Comparison of ENCODE assay signal across 10 mouse cellular contexts in genomic region chr10:70081564-70082175, GRCm38 (mm10). TPM values are rescaled to one million over a fixed set of nuclear protein-coding genes. Genes with fewer than 3 reads are reported as not detected.
DNase-seq lines count a peak whose midpoint lies in the region; ATAC-seq lines count a peak whose summit lies in the region.
"Had no signal": no experiment of that assay in that cellular context is flagged by ENCODE, and none has a peak within 500 bp of the region (broad histone marks: within the 10 kb centered on the region; RNA-seq: fewer than 3 reads in every experiment).

No protein-coding gene starts in this region.

- intact Hi-C loops in left cerebral cortex, postnatal 14 days (cut with DNase I), result no loop called here

- H3K4me2 ChIP-seq in kidney, embryonic 16.5 days (replicated peaks; ENCODE audit: low read depth, low read length), result peak overlapping the region; percentile 30
- no peak overlapping the region for H3K4me2 ChIP-seq in neural tube, embryonic 15.5 days
- H3K4me2 ChIP-seq: limb, embryonic 12.5 days had no signal

- peak overlapping the region; percentile 36; the same call in 1 of the 2 replicates for H3K9ac ChIP-seq in kidney, embryonic 16.5 days (replicated peaks; ENCODE audit: low read length)
- no peak overlapping the region for H3K9ac ChIP-seq in neural tube, embryonic 15.5 days (replicated peaks)
- H3K9ac ChIP-seq: limb, embryonic 12.5 days had no signal

- peak overlapping the region; percentile 89 for H3K27ac ChIP-seq in kidney, embryonic 16.5 days (ENCODE audit: low read length)
- peak overlapping the region; percentile 28; the same call in 1 of the 2 replicates for H3K27ac ChIP-seq in neural tube, embryonic 15.5 days (replicated peaks)
- H3K27ac ChIP-seq: limb, embryonic 12.5 days had no signal

- peak overlapping the region; percentile 8; the same call in 1 of the 2 replicates for H3K4me3 ChIP-seq in kidney, embryonic 16.5 days (ENCODE audit: low read length)
- no peak overlapping the region for H3K4me3 ChIP-seq in neural tube, embryonic 15.5 days (replicated peaks)
- H3K4me3 ChIP-seq: limb, embryonic 12.5 days had no signal

- no peak for DNase-seq in kidney, adult 8-10 months
- DNase-seq in heart, adult 8-10 months (ENCODE audit: low spot score), result peak; percentile 11
- DNase-seq in kidney, postnatal 14 days, result peak; percentile 52
- no peak for DNase-seq in MN1 (ENCODE audit: low spot score)
- no peak for DNase-seq in left cerebral cortex, postnatal 14 days (ENCODE audit: low spot score in 2 of 2)

- ATAC-seq in kidney, embryonic 16.5 days (ENCODE audit: low FRiP score, low TSS enrichment), result peak; percentile 91
- no peak for ATAC-seq in neural tube, embryonic 15.5 days (ENCODE audit: low FRiP score)
- no peak for ATAC-seq in megakaryocyte, adult 5-6 weeks (ENCODE audit: poor library complexity, severe bottlenecking)
- ATAC-seq: activated CD4-positive, CD25-positive, alpha-beta regulatory T cell, adult 4 months had no signal

- H3K36me3 ChIP-seq in kidney, embryonic 16.5 days (ENCODE audit: insufficient read depth, low read length), result no peaks in the 10 kb centered on the region
- H3K36me3 ChIP-seq in neural tube, embryonic 15.5 days, result no peaks in the 10 kb centered on the region
- H3K36me3 ChIP-seq: limb, embryonic 12.5 days had no signal

- 9% methylated on average over 19 of the region's 19 CpGs for WGBS in kidney, embryonic 16.5 days
- WGBS in neural tube, embryonic 15.5 days, result 70% methylated on average over 19 of the region's 19 CpGs

- no peaks in the 10 kb centered on the region for H3K27me3 ChIP-seq in kidney, embryonic 16.5 days (ENCODE audit: insufficient read depth, low read length)
- no peaks in the 10 kb centered on the region for H3K27me3 ChIP-seq in neural tube, embryonic 15.5 days (replicated peaks)
- H3K27me3 ChIP-seq: limb, embryonic 12.5 days had no signal

- H3K9me3 ChIP-seq in kidney, embryonic 16.5 days (ENCODE audit: low read length), result no peaks in the 10 kb centered on the region
- no peaks in the 10 kb centered on the region for H3K9me3 ChIP-seq in neural tube, embryonic 15.5 days (replicated peaks)
- H3K9me3 ChIP-seq: limb, embryonic 12.5 days had no signal

- peaks cover 28% of the 10 kb centered on the region for H3K4me1 ChIP-seq in kidney, embryonic 16.5 days (ENCODE audit: insufficient read depth, low read length)
- peaks cover 13% of the 10 kb centered on the region for H3K4me1 ChIP-seq in neural tube, embryonic 15.5 days

RNA-seq across cellular contexts. Expression of gene Ccdc6, which starts 15.3 kb away (rescaled TPM):
- polyA plus RNA-seq in kidney, embryonic 16.5 days (2015; fragmentation: Nextera tagmentation; extraction: Ambion mirVana), result 18.3 and 22.4 TPM in 2 replicates
- 10 to 100 TPM; 23.3 to 28.6 (median 24.9) TPM for total RNA-seq in heart, adult 8-10 months (2022)
- 22.3 and 22.7 TPM in 2 replicates for polyA plus RNA-seq in neural tube, embryonic 15.5 days (2015; fragmentation: Nextera tagmentation; extraction: Ambion mirVana)
- total RNA-seq in megakaryocyte, adult 5-6 weeks (2015), result 11.9 and 15.7 TPM in 2 replicates
- 10.3 and 13.2 TPM in 2 replicates for total RNA-seq in megakaryocyte, adult 5-6 weeks (2017)
- 10 to 100 TPM; 53.9 to 58.8 TPM for total RNA-seq in left cerebral cortex, postnatal 14 days (2021)

Comparison
In these comparisons a context has a peak if more than half of its experiments do, and no peak if none do; other contexts are left out.
1. DNase-seq: peak in heart, adult 8-10 months (single experiment) and kidney, postnatal 14 days (single experiment); none in kidney, adult 8-10 months (0 of 2), MN1 (single experiment) and left cerebral cortex, postnatal 14 days (0 of 2).